20 mouse cellular contexts compared by ENCODE assay signal in the genomic region with DNA sequence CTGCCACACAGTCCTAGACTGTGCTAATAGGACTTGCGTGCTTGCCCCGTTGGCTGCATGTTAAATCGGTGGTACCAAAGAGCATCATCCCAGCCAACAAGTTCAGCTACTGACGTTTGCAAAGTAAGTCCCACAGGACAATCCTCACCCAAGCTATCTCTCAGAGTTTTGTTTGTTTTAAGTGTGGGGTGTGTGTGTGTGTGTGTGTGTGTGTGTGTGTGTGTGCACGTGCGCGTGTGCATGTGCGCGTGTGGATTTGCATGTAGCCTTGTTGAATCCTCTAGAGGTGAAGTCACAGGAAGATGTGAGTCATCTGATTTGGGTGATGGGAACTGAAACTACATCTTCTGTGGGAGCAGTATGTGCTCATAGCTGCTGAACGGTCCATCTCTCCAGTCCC. TPM values are rescaled to one million over a fixed set of nuclear protein-coding genes. Genes with fewer than 3 reads are reported as not detected.
DNase-seq lines count a peak whose midpoint lies in the region; TF ChIP-seq lines count a peak whose summit lies in the region.
"Had no signal": no experiment of that assay in that cellular context is flagged by ENCODE, and none has a peak within 500 bp of the region (broad histone marks: within the 10 kb centered on the region; RNA-seq: fewer than 3 reads in every experiment).

No protein-coding gene starts in this region.

- H3K4me3 ChIP-seq in spleen, adult 2 months (ENCODE audit: extremely low read depth, insufficient read depth, insufficient read length): no peak overlapping the region
- H3K4me3 ChIP-seq: erythroblast, embryonic 14.5 days; heart, embryonic 15.5 days; limb, embryonic 13.5 days; midbrain, embryonic 13.5 days had no signal

- TF ChIP-seq CTCF in spleen, adult 2 months (IDR thresholded peaks at IDR 0.05; ENCODE audit: extremely low read depth, insufficient read depth, insufficient read length, insufficient replicate concordance): no peak

- H3K36me3 ChIP-seq in spleen, adult 2 months (ENCODE audit: control insufficient read depth, insufficient read depth, low read length): no peaks in the 10 kb centered on the region
- H3K36me3 ChIP-seq: heart, embryonic 15.5 days; limb, embryonic 13.5 days; midbrain, embryonic 13.5 days had no signal

- 34% methylated on average over 10 of the region's 10 CpGs for WGBS in spleen, adult 2 months

- H3K27ac ChIP-seq in spleen, adult 2 months (ENCODE audit: insufficient read depth, low read length): peak overlapping the region; percentile 79
- H3K27ac ChIP-seq: heart, embryonic 15.5 days; hindbrain, postnatal 0 days; limb, embryonic 13.5 days; midbrain, embryonic 13.5 days had no signal

- peaks cover 20% of the 10 kb centered on the region for H3K4me1 ChIP-seq in spleen, adult 2 months (ENCODE audit: control insufficient read depth, insufficient read depth, insufficient read length)
- H3K4me1 ChIP-seq: midbrain, embryonic 13.5 days had no signal

- H3K27me3 ChIP-seq in spleen, adult 2 months (ENCODE audit: control insufficient read depth, insufficient read depth, low read length): no peaks in the 10 kb centered on the region
- H3K27me3 ChIP-seq: heart, embryonic 15.5 days; limb, embryonic 13.5 days had no signal

- peak; percentile 79 for DNase-seq in heart, adult 11 months
- no peak for DNase-seq in heart, adult 9 months (ENCODE audit: low spot score in 2 of 2)
- DNase-seq in CD4-positive, CD25-positive, alpha-beta regulatory T cell, adult 2 months (ENCODE audit: low read depth, low spot score): peak; percentile 83
- peak; percentile 88 for DNase-seq in induced T-regulatory cell, adult 2 months (ENCODE audit: low read depth)
- DNase-seq in spleen, adult 2 months (ENCODE audit: low read depth in 1 of 2, low spot score in 2 of 2): peak; percentile 59 to 92
- no peak for DNase-seq in gastrocnemius, adult 8-10 months (ENCODE audit: low spot score in 2 of 2)
- DNase-seq in adrenal gland, adult (ENCODE audit: inconsistent age in 2 of 2, low spot score in 1 of 2): no peak
- DNase-seq in gastrocnemius, adult 18-20 months (ENCODE audit: low spot score): no peak
- DNase-seq: adrenal gland, adult 8-10 months; cerebellum, adult 11 months; kidney, adult 2 months; kidney, postnatal 14 days; layer of hippocampus, adult 9-11 months; lung, postnatal 4 days; thymus, adult 2 months had no signal

- TF ChIP-seq POLR2A in spleen, adult 2 months (IDR thresholded peaks at IDR 0.05; ENCODE audit: low read depth, low read length): no peak; the same call in 1 of the 2 replicates

RNA-seq across cellular contexts. Expression of a gene that starts 16.1 kb away (rescaled TPM):
- polyA plus RNA-seq in spleen, adult 2 months (2012; rRNA removed): 115 and 129 TPM in 2 replicates
- 10 to 100 TPM in 1 of 4 experiments, 1 to 10 TPM in 3; 7.8 to 12.6 (median 9.5) TPM for total RNA-seq in gastrocnemius, adult 8-10 months (2022)
- total RNA-seq in gastrocnemius, adult 18-20 months (2021): 10 to 100 TPM in 1 of 2 experiments, 1 to 10 TPM in 1; 6.8 to 15.2 TPM

Comparison
In these comparisons a context has a peak if more than half of its experiments do, and no peak if none do; other contexts are left out.
1. DNase-seq: peak in heart, adult 11 months (single experiment), CD4-positive, CD25-positive, alpha-beta regulatory T cell, adult 2 months (single experiment), induced T-regulatory cell, adult 2 months (single experiment) and spleen, adult 2 months (2 of 2); none in heart, adult 9 months (0 of 2), gastrocnemius, adult 8-10 months (0 of 2), adrenal gland, adult (0 of 2) and gastrocnemius, adult 18-20 months (single experiment).